Mouse (Mus musculus): Measurements from ENCODE around the gene Myocos. TPM values are rescaled to one million over a fixed set of nuclear protein-coding genes. Genes with fewer than 3 reads are reported as not detected.

The Myocos gene
- polyA plus RNA-seq, 1 experiment from 2014 or later: not detected

GRCm38 (mm10) chr1:162599617-162600016 lies 58.4 kb downstream of the Myocos start:
- 70% methylated on average over 5 of the region's 5 CpGs for WGBS (ENCODE audit: insufficient replicate concordance)
- no peaks in the 10 kb centered on the region for H3K27me3 ChIP-seq (ENCODE audit: control insufficient read depth, insufficient read depth, low read depth, low read length)
- H3K4me2 ChIP-seq (ENCODE audit: low read depth, low read length): no peak overlapping the region
- no peak overlapping the region for H3K4me3 ChIP-seq (ENCODE audit: low read depth, low read length)
- H3K4me1 ChIP-seq (ENCODE audit: control insufficient read depth, low read depth, low read length): no peaks in the 10 kb centered on the region
- ATAC-seq (ENCODE audit: low read depth): no peak
- peaks cover 2% of the 10 kb centered on the region; the same call in 1 of the 2 replicates for H3K36me3 ChIP-seq (ENCODE audit: control insufficient read depth, insufficient read depth)
- H3K9me3 ChIP-seq (replicated peaks; ENCODE audit: control insufficient read depth, low read length): no peaks in the 10 kb centered on the region
- H3K27ac ChIP-seq (ENCODE audit: low read length): no peak overlapping the region
- no peak overlapping the region for H3K9ac ChIP-seq (ENCODE audit: low read depth, low read length)

GRCm38 (mm10) chr1:162597379-162598102 lies 60.5 kb downstream of the Myocos start:
- Histone ChIP-seq H3K36me3 (ENCODE audit: control insufficient read depth, insufficient read depth) (peaks cover 2% of the 10 kb centered on the region; the same call in 1 of the 2 replicates), H3K4me3 (ENCODE audit: low read depth, low read length) (no peak overlapping the region), H3K4me1 (ENCODE audit: control insufficient read depth, low read depth, low read length) (no peaks in the 10 kb centered on the region), H3K27me3 (ENCODE audit: control insufficient read depth, insufficient read depth, low read depth, low read length) (no peaks in the 10 kb centered on the region), H3K9me3 (replicated peaks; ENCODE audit: control insufficient read depth, low read length) (no peaks in the 10 kb centered on the region), H3K4me2 (ENCODE audit: low read depth, low read length) (no peak overlapping the region), H3K9ac (ENCODE audit: low read depth, low read length) (no peak overlapping the region), H3K27ac (ENCODE audit: low read length) (no peak overlapping the region)
- ATAC-seq (ENCODE audit: low read depth): peak; percentile 35; the same call in 1 of the 2 replicates
- WGBS (ENCODE audit: insufficient replicate concordance): 35% methylated on average over 3 of the region's 3 CpGs

Small RNAs within 50 kb of the gene (microRNA-seq; reads per million reads assigned to microRNA genes)
- gene Gm27616: not detected

Other genes with a start within 250 kb of the Myocos start
- 1.5 TPM in 2 replicates for gene Dnm3, start 180.2 kb downstream of the Myocos start, polyA plus RNA-seq (2015; fragmentation: Nextera tagmentation; extraction: Ambion mirVana)
- gene Mettl13, start 109.7 kb downstream of the Myocos start, polyA plus RNA-seq (2015; fragmentation: Nextera tagmentation; extraction: Ambion mirVana): 7.3 and 8.0 TPM in 2 replicates
- 12.7 and 16.2 TPM in 2 replicates for gene Vamp4, start 87.7 kb downstream of the Myocos start, polyA plus RNA-seq (2015; fragmentation: Nextera tagmentation; extraction: Ambion mirVana)
- gene Myoc, start 19.1 kb downstream of the Myocos start, polyA plus RNA-seq (2015; fragmentation: Nextera tagmentation; extraction: Ambion mirVana): 0.07 TPM in 1 of 2 replicates, not detected in the other
- gene Prrc2c, start 82.3 kb upstream of the Myocos start, polyA plus RNA-seq (2015; fragmentation: Nextera tagmentation; extraction: Ambion mirVana): 28.2 and 33.8 TPM in 2 replicates
- 4.0 and 4.6 TPM in 2 replicates for gene Fmo4, start 155.8 kb upstream of the Myocos start, polyA plus RNA-seq (2015; fragmentation: Nextera tagmentation; extraction: Ambion mirVana)
- gene Fmo1, start 208.4 kb upstream of the Myocos start, polyA plus RNA-seq (2015; fragmentation: Nextera tagmentation; extraction: Ambion mirVana): 32.4 and 39.5 TPM in 2 replicates
- gene Fmo2, start 240.5 kb upstream of the Myocos start, polyA plus RNA-seq (2015; fragmentation: Nextera tagmentation; extraction: Ambion mirVana): 0.21 and 0.32 TPM in 2 replicates